Mouse (Mus musculus) liver, adult 2 months (tissue): Measurements from ENCODE around the gene Itpk1. TPM values are rescaled to one million over a fixed set of nuclear protein-coding genes. Genes with fewer than 3 reads are reported as not detected.
A peak's percentile ranks its signal among the peaks of the same experiment; 100 is the strongest.

ENCODE experiments used
- DNase-seq: peaks from one replicate; pipeline ENCODE4 v3.0.0-alpha.2; 2011; ENCODE audit warnings: low read depth, low spot score; ENCODE audit errors: extremely low read depth
- H3K27ac ChIP-seq: fragments of 200-500 bp; replicated peaks from 2 replicates; pipeline ENCODE4 v1.5.1; 2012; ENCODE audit warnings: low read depth, mild to moderate bottlenecking, control low read depth, inconsistent platforms, low read length; ENCODE audit not compliant: insufficient read depth
- H3K27me3 ChIP-seq: fragments of 200-500 bp; 2 replicates; pipeline ENCODE4 v1.6.1; 2012; ENCODE audit warnings: mild to moderate bottlenecking, moderate library complexity, low read length, inconsistent platforms; ENCODE audit not compliant: control insufficient read depth, insufficient read depth
- H3K36me3 ChIP-seq: fragments of 200-500 bp; 2 replicates; pipeline ENCODE4 v1.6.1; 2012; ENCODE audit warnings: low read length, inconsistent platforms; ENCODE audit not compliant: control insufficient read depth, insufficient read depth
- H3K4me1 ChIP-seq: fragments of 200-500 bp; 2 replicates; pipeline ENCODE4 v1.6.1; 2011; ENCODE audit warnings: low read length; ENCODE audit not compliant: control insufficient read depth, insufficient read depth
- H3K4me3 ChIP-seq: fragments of 200-500 bp; 2 replicates; pipeline ENCODE4 v1.5.1; 2011; ENCODE audit warnings: low read depth, mild to moderate bottlenecking, control low read depth, low read length, moderate library complexity; ENCODE audit not compliant: insufficient read depth
- H3K79me2 ChIP-seq: fragments of 200-500 bp; 2 replicates; pipeline ENCODE4 v1.6.1; 2012; ENCODE audit warnings: inconsistent platforms, mild to moderate bottlenecking, low read length, moderate library complexity; ENCODE audit not compliant: control insufficient read depth, insufficient read depth
- H3K9ac ChIP-seq: fragments of 200-500 bp; 2 replicates; pipeline ENCODE4 v1.6.1; 2012; ENCODE audit warnings: low read depth, mild to moderate bottlenecking, control low read depth, inconsistent platforms, low read length
- CTCF ChIP-seq: fragments of 200-500 bp; IDR thresholded peaks from 2 replicates; pipeline ENCODE4 v1.5.1; 2011; ENCODE audit warnings: low read depth, low read length, control low read depth
- POLR2A ChIP-seq: fragments of 200-500 bp; IDR thresholded peaks from 2 replicates; pipeline ENCODE4 v1.6.1; 2011; ENCODE audit warnings: low read length, control low read depth; ENCODE audit not compliant: insufficient read depth; ENCODE audit errors: extremely low read depth
- WGBS: fragments of 180-500 bp; shearing (Covaris S2); methylation state at CpG from one replicate; pipeline ENCODE4 v1.1.7; 2018; 5-methylcytosine and 5-hydroxymethylcytosine counted together
- polyA plus RNA-seq: library from polyadenylated mRNA; depleted of rRNA; stranded (reverse); fragments of >200 nt; gene quantifications from 2 replicates; pipeline ENCODE4 v1.2.3, GENCODE M21; 2012; rRNA removed
- total RNA-seq: library from RNA; depleted of rRNA; stranded (reverse); fragments of >200 nt; gene quantifications from 2 replicates; pipeline ENCODE4 v1.2.3, GENCODE M21; 2014; rRNA removed

Itpk1 gene
- total and polyA plus RNA-seq, 2 experiments, result 7.9 to 21.0 TPM

- Histone ChIP-seq H3K36me3 (no peaks in the 10 kb centered on the region), H3K9ac (no peak overlapping the region), H3K4me1 (peaks cover 7% of the 10 kb centered on the region), H3K27me3 (no peaks in the 10 kb centered on the region), H3K27ac (no peak overlapping the region), H3K79me2 (no peaks in the 10 kb centered on the region), H3K4me3 (no peak overlapping the region)
- WGBS, result 26% methylated on average over 6 of the region's 6 CpGs
- TF ChIP-seq CTCF (peak; percentile 47), POLR2A (no peak)
- peak; percentile 26 for DNase-seq
Observed at GRCm38 (mm10) chr12:102524760-102525159, 180.0 kb downstream of the Itpk1 start.

GRCm38 (mm10) chr12:102524216-102524615 is 180.5 kb downstream of the Itpk1 start:
- Histone ChIP-seq H3K36me3 (no peaks in the 10 kb centered on the region), H3K27ac (no peak overlapping the region), H3K79me2 (no peaks in the 10 kb centered on the region), H3K4me3 (no peak overlapping the region), H3K4me1 (peaks cover 7% of the 10 kb centered on the region), H3K9ac (no peak overlapping the region), H3K27me3 (no peaks in the 10 kb centered on the region)
- 76% methylated on average over 3 of the region's 3 CpGs for WGBS
- TF ChIP-seq CTCF, result no peak
- no peak for TF ChIP-seq POLR2A
- no peak for DNase-seq

GRCm38 (mm10) chr12:102521777-102522319 is 182.9 kb downstream of the Itpk1 start:
- H3K36me3 ChIP-seq, result no peaks in the 10 kb centered on the region
- no peaks in the 10 kb centered on the region for H3K27me3 ChIP-seq
- TF ChIP-seq POLR2A, result no peak
- no peak for TF ChIP-seq CTCF
- H3K4me3 ChIP-seq, result no peak overlapping the region
- H3K4me1 ChIP-seq, result peaks cover 7% of the 10 kb centered on the region
- 12% methylated on average over 13 of the region's 13 CpGs for WGBS
- no peak overlapping the region for H3K9ac ChIP-seq
- H3K27ac ChIP-seq, result no peak overlapping the region
- peak; percentile 54 for DNase-seq
- H3K79me2 ChIP-seq, result no peaks in the 10 kb centered on the region

GRCm38 (mm10) chr12:102519929-102520720 is 184.6 kb downstream of the Itpk1 start:
- Histone ChIP-seq H3K27ac (no peak overlapping the region), H3K4me3 (no peak overlapping the region), H3K36me3 (no peaks in the 10 kb centered on the region), H3K9ac (no peak overlapping the region), H3K27me3 (no peaks in the 10 kb centered on the region), H3K4me1 (peaks cover 7% of the 10 kb centered on the region), H3K79me2 (no peaks in the 10 kb centered on the region)
- no peak for DNase-seq
- no peak for TF ChIP-seq POLR2A
- no peak for TF ChIP-seq CTCF
- WGBS, result 89% methylated on average over 12 of the region's 12 CpGs

Other genes with a start within 250 kb of the Itpk1 start
- gene Golga5, start 235.8 kb downstream of the Itpk1 start, total RNA-seq, result 16.6 and 18.6 TPM in 2 replicates
- 6.8 and 7.8 TPM in 2 replicates for gene Golga5, start 235.8 kb downstream of the Itpk1 start, polyA plus RNA-seq
- gene Chga, start 150.0 kb downstream of the Itpk1 start, total RNA-seq, result 1.8 TPM in 1 of 2 replicates, not detected in the other
- 0.42 TPM in 1 of 2 replicates, not detected in the other for gene Chga, start 150.0 kb downstream of the Itpk1 start, polyA plus RNA-seq
- gene Moap1, start 38.7 kb upstream of the Itpk1 start, total RNA-seq, result 0.54 and 1.0 TPM in 2 replicates
- gene Moap1, start 38.7 kb upstream of the Itpk1 start, polyA plus RNA-seq, result 0.15 and 0.37 TPM in 2 replicates
- 1.8 and 2.0 TPM in 2 replicates for gene Tmem251, start 38.8 kb upstream of the Itpk1 start, total RNA-seq
- 1.2 and 1.6 TPM in 2 replicates for gene Tmem251, start 38.8 kb upstream of the Itpk1 start, polyA plus RNA-seq
- gene Gm28051, start 52.8 kb upstream of the Itpk1 start, total RNA-seq, result not detected in 2 replicates
- gene Gm28051, start 52.8 kb upstream of the Itpk1 start, polyA plus RNA-seq, result not detected in 2 replicates
- gene Gon7, start 52.9 kb upstream of the Itpk1 start, total RNA-seq, result 5.0 and 5.6 TPM in 2 replicates
- gene Gon7, start 52.9 kb upstream of the Itpk1 start, polyA plus RNA-seq, result 11.3 and 11.5 TPM in 2 replicates
- 15.1 and 15.3 TPM in 2 replicates for gene Ubr7, start 53.0 kb upstream of the Itpk1 start, total RNA-seq
- 6.0 and 6.5 TPM in 2 replicates for gene Ubr7, start 53.0 kb upstream of the Itpk1 start, polyA plus RNA-seq
- gene Gm20604, start 53.7 kb upstream of the Itpk1 start, total RNA-seq, result 1.5 and 1.8 TPM in 2 replicates
- 0.94 and 1.1 TPM in 2 replicates for gene Gm20604, start 53.7 kb upstream of the Itpk1 start, polyA plus RNA-seq
- 15.5 and 17.6 TPM in 2 replicates for gene Btbd7, start 173.5 kb upstream of the Itpk1 start, total RNA-seq
- gene Btbd7, start 173.5 kb upstream of the Itpk1 start, polyA plus RNA-seq, result 4.2 and 4.7 TPM in 2 replicates
- not detected in 2 replicates for gene Cox8c, start 194.4 kb upstream of the Itpk1 start, total RNA-seq
- not detected in 2 replicates for gene Cox8c, start 194.4 kb upstream of the Itpk1 start, polyA plus RNA-seq
- gene Unc79, start 243.9 kb upstream of the Itpk1 start, total RNA-seq, result 0.20 and 0.46 TPM in 2 replicates
- gene Unc79, start 243.9 kb upstream of the Itpk1 start, polyA plus RNA-seq, result 0.07 and 0.15 TPM in 2 replicates